Mouse (Mus musculus) ES-Bruce4 (cell line): Measurements from ENCODE around the gene Gm525. TPM values are rescaled to one million over a fixed set of nuclear protein-coding genes. Genes with fewer than 3 reads are reported as not detected.
"Not testable (repeated sequence)": the region's sequence is repeated elsewhere in the genome, so short reads cannot be mapped to it uniquely, and the experiment has no call there.

Experiments used
- H3K27ac ChIP-seq: 2 replicates; pipeline ENCODE4 v1.5.1; 2012; ENCODE audit warnings: low read length, inconsistent platforms; ENCODE audit not compliant: insufficient read depth
- H3K27me3 ChIP-seq: 2 replicates; pipeline ENCODE4 v1.6.1; 2012; ENCODE audit warnings: mild to moderate bottlenecking, low read length, inconsistent platforms; ENCODE audit not compliant: control insufficient read depth, poor library complexity, insufficient read depth, severe bottlenecking
- H3K36me3 ChIP-seq: 2 replicates; pipeline ENCODE4 v1.6.1; 2012; ENCODE audit warnings: inconsistent platforms, mild to moderate bottlenecking, low read length, moderate library complexity; ENCODE audit not compliant: control insufficient read depth, poor library complexity, insufficient read depth, severe bottlenecking
- H3K4me1 ChIP-seq: one replicate; pipeline ENCODE4 v1.8.1; 2011; ENCODE audit warnings: low read length; ENCODE audit not compliant: control insufficient read depth, insufficient read depth
- H3K4me3 ChIP-seq: 2 replicates; pipeline ENCODE4 v1.5.1; 2011; ENCODE audit warnings: low read depth, mild to moderate bottlenecking, low read length
- H3K9ac ChIP-seq: 2 replicates; pipeline ENCODE4 v1.6.1; 2012; ENCODE audit warnings: low read depth, mild to moderate bottlenecking, inconsistent platforms; ENCODE audit not compliant: poor library complexity, severe bottlenecking
- H3K9me3 ChIP-seq: replicated peaks from 2 replicates; pipeline ENCODE4 v1.6.1; 2012; ENCODE audit warnings: mild to moderate bottlenecking, low read length, inconsistent platforms; ENCODE audit not compliant: control insufficient read depth, poor library complexity, insufficient read depth, severe bottlenecking
- CTCF ChIP-seq: IDR thresholded peaks from one replicate; pipeline ENCODE4 v1.8.1; 2011; ENCODE audit warnings: low read depth, low read length
- EP300 ChIP-seq: IDR thresholded peaks from 2 replicates; pipeline ENCODE4 v1.6.1; 2011; ENCODE audit warnings: low read depth, low read length; ENCODE audit not compliant: insufficient read depth
- POLR2A ChIP-seq: IDR thresholded peaks from one replicate; pipeline ENCODE4 v1.8.1; 2011; ENCODE audit warnings: low read length; ENCODE audit not compliant: insufficient read depth
- polyA plus RNA-seq: library from polyadenylated mRNA; stranded (reverse); fragments of >200 nt; gene quantifications from 2 replicates; pipeline ENCODE4 v1.2.4, GENCODE M21; 2011; ENCODE audit warnings: low read depth; ENCODE audit not compliant: missing spikeins, insufficient read depth, insufficient read length

Gm525 gene
- polyA plus RNA-seq, 1 experiment: not detected

- H3K27ac ChIP-seq: no peak overlapping the region
- TF ChIP-seq EP300: no peak
- TF ChIP-seq CTCF: no peak
- TF ChIP-seq POLR2A: no peak
- peaks cover 70% of the 10 kb centered on the region for H3K36me3 ChIP-seq
- no peaks in the 10 kb centered on the region for H3K4me1 ChIP-seq
- H3K9me3 ChIP-seq: no peaks in the 10 kb centered on the region
- no peak overlapping the region for H3K9ac ChIP-seq
- H3K4me3 ChIP-seq: no peak overlapping the region
- H3K27me3 ChIP-seq: no peaks in the 10 kb centered on the region
Observed at GRCm38 (mm10) chr11:89043046-89043445, 30.6 kb upstream of the Gm525 start.

- H3K9me3 ChIP-seq, H3K27me3 ChIP-seq, H3K9ac ChIP-seq, H3K4me1 ChIP-seq, H3K4me3 ChIP-seq, H3K27ac ChIP-seq: not testable (repeated sequence)
- H3K36me3 ChIP-seq: peaks cover 63% of the 10 kb centered on the region
Observed at GRCm38 (mm10) chr11:89045501-89045900, 28.1 kb upstream of the Gm525 start.

GRCm38 (mm10) chr11:89046021-89046420 lies 27.6 kb upstream of the Gm525 start:
- no peak overlapping the region for H3K9ac ChIP-seq
- H3K9me3 ChIP-seq: no peaks in the 10 kb centered on the region
- no peaks in the 10 kb centered on the region for H3K27me3 ChIP-seq
- H3K4me1 ChIP-seq: no peaks in the 10 kb centered on the region
- H3K4me3 ChIP-seq: no peak overlapping the region
- H3K27ac ChIP-seq: no peak overlapping the region; the same call in 1 of the 2 replicates
- TF ChIP-seq POLR2A (no peak), EP300 (no peak), CTCF (no peak)
- peaks cover 67% of the 10 kb centered on the region for H3K36me3 ChIP-seq

- Histone ChIP-seq H3K4me1 (no peaks in the 10 kb centered on the region), H3K36me3 (peaks cover 70% of the 10 kb centered on the region), H3K9ac (no peak overlapping the region), H3K27me3 (no peaks in the 10 kb centered on the region), H3K9me3 (no peaks in the 10 kb centered on the region), H3K4me3 (no peak overlapping the region), H3K27ac (no peak overlapping the region)
- TF ChIP-seq POLR2A (no peak), CTCF (no peak), EP300 (no peak)
Observed at GRCm38 (mm10) chr11:89051767-89052166, 21.9 kb upstream of the Gm525 start.

GRCm38 (mm10) chr11:89055931-89056690 lies 17.5 kb upstream of the Gm525 start:
- Histone ChIP-seq H3K9me3 (no peaks in the 10 kb centered on the region), H3K4me1 (no peaks in the 10 kb centered on the region), H3K9ac (no peak overlapping the region), H3K36me3 (peaks cover 51% of the 10 kb centered on the region), H3K27me3 (no peaks in the 10 kb centered on the region), H3K27ac (no peak overlapping the region), H3K4me3 (no peak overlapping the region)
- TF ChIP-seq CTCF (no peak), POLR2A (no peak), EP300 (no peak)

GRCm38 (mm10) chr11:89058515-89059270 lies 14.9 kb upstream of the Gm525 start:
- H3K4me1 ChIP-seq: no peaks in the 10 kb centered on the region
- H3K9ac ChIP-seq: 0 out of 2 replicates have a peak overlapping the region, but pooled peaks have one; percentile 77
- H3K27me3 ChIP-seq: no peaks in the 10 kb centered on the region
- H3K27ac ChIP-seq: no peak overlapping the region
- H3K9me3 ChIP-seq: no peaks in the 10 kb centered on the region
- no peak for TF ChIP-seq POLR2A
- TF ChIP-seq CTCF: peak; percentile 50
- peaks cover 34% of the 10 kb centered on the region for H3K36me3 ChIP-seq
- H3K4me3 ChIP-seq: peak overlapping the region; percentile 45
